Mouse (Mus musculus) left cerebral cortex, postnatal 4 days (tissue): Measurements from ENCODE around the gene Klf17. TPM values are rescaled to one million over a fixed set of nuclear protein-coding genes. Genes with fewer than 3 reads are reported as not detected.

Source experiments
- total RNA-seq, 2 experiments: library from RNA; stranded (reverse); gene quantifications; 2 replicates each; pipeline ENCODE4 v1.2.3; 2021

Klf17 gene
- total RNA-seq, 2 experiments from 2014 or later, result not detected

Other genes with a start within 250 kb of the Klf17 start
- gene Eri3, start 215.3 kb downstream of the Klf17 start, total RNA-seq, result 100 to 1,000 TPM; 257 to 277 TPM
- gene Dmap1, start 83.4 kb downstream of the Klf17 start, total RNA-seq, result 10 to 100 TPM; 46.1 to 47.6 TPM
- not detected for gene Gm12845, start 41.2 kb downstream of the Klf17 start, total RNA-seq
- gene Slc6a9, start 68.9 kb upstream of the Klf17 start, total RNA-seq, result 10 to 100 TPM; 33.4 to 34.1 TPM
- gene Ccdc24, start 106.9 kb upstream of the Klf17 start, total RNA-seq, result 1 to 10 TPM; 6.0 to 8.2 TPM
- gene B4galt2, start 117.8 kb upstream of the Klf17 start, total RNA-seq, result 100 to 1,000 TPM; 168 to 172 TPM
- gene Atp6v0b, start 121.7 kb upstream of the Klf17 start, total RNA-seq, result 100 to 1,000 TPM; 306 to 331 TPM
- gene Dph2, start 126.4 kb upstream of the Klf17 start, total RNA-seq, result 10 to 100 TPM; 12.9 to 15.1 TPM
- 100 to 1,000 TPM; 112 to 114 TPM for gene Ipo13, start 149.4 kb upstream of the Klf17 start, total RNA-seq
- 1 to 10 TPM; 2.5 to 3.3 TPM for gene Artn, start 164.1 kb upstream of the Klf17 start, total RNA-seq